Mouse (Mus musculus) limb, embryonic 11.5 days (tissue): Measurements from ENCODE around the gene Sass6. TPM values are rescaled to one million over a fixed set of nuclear protein-coding genes. Genes with fewer than 3 reads are reported as not detected.

Experiments used
- ATAC-seq: fragments of 200-750 bp; cut with Nextera tagmentation; 2 replicates; pipeline ENCODE4 v1.8.0; 2017; ENCODE audit warnings: low read depth; ENCODE audit not compliant: insufficient number of reproducible peaks, low FRiP score, low TSS enrichment
- DNase-seq: peaks from one replicate; pipeline ENCODE4 v3.0.0-alpha.2; 2015; ENCODE audit warnings: low spot score
- H3K27ac ChIP-seq: fragments of 300-500 bp; sonication (generic); replicated peaks from 2 replicates; pipeline ENCODE4 v1.5.1; 2014; ENCODE audit warnings: low read depth, mild to moderate bottlenecking, low read length
- H3K27me3 ChIP-seq: fragments of 300-500 bp; sonication (generic); 2 replicates; pipeline ENCODE4 v1.6.1; 2014; ENCODE audit warnings: mild to moderate bottlenecking, low read length, mixed read lengths; ENCODE audit not compliant: control insufficient read depth, insufficient read depth
- H3K36me3 ChIP-seq: fragments of 300-500 bp; sonication (generic); 2 replicates; pipeline ENCODE4 v1.6.1; 2014; ENCODE audit warnings: mild to moderate bottlenecking, low read length, moderate library complexity, mixed read lengths; ENCODE audit not compliant: control insufficient read depth, insufficient read depth
- H3K4me1 ChIP-seq: fragments of 300-500 bp; sonication (generic); 2 replicates; pipeline ENCODE4 v1.6.1; 2014; ENCODE audit warnings: low read length, mixed read lengths; ENCODE audit not compliant: control insufficient read depth, insufficient read depth
- H3K4me2 ChIP-seq: fragments of 300-500 bp; sonication (generic); 2 replicates; pipeline ENCODE4 v1.6.1; 2014; ENCODE audit warnings: low read depth, mild to moderate bottlenecking, moderate library complexity; ENCODE audit not compliant: severe bottlenecking
- H3K4me3 ChIP-seq: fragments of 300-500 bp; sonication (generic); 2 replicates; pipeline ENCODE4 v1.5.1; 2014; ENCODE audit warnings: low read depth, low read length
- H3K9ac ChIP-seq: fragments of 300-500 bp; sonication (generic); 2 replicates; pipeline ENCODE4 v1.6.1; 2014; ENCODE audit warnings: mild to moderate bottlenecking, low read length
- H3K9me3 ChIP-seq: fragments of 300-500 bp; sonication (generic); 2 replicates; pipeline ENCODE4 v1.6.1; 2016; ENCODE audit warnings: low read length; ENCODE audit not compliant: control insufficient read depth
- WGBS: fragments of 180-500 bp; shearing (Covaris S2); extraction: QIAGEN DNeasy Blood & Tissue Kit; methylation state at CpG from one replicate; pipeline ENCODE4 v1.1.7; 2014; 5-methylcytosine and 5-hydroxymethylcytosine counted together
- polyA plus RNA-seq: library from polyadenylated mRNA; unstranded; fragments of >200 nt; fragmentation: Nextera tagmentation; extraction: Ambion mirVana; gene quantifications from 2 replicates; pipeline ENCODE4 v1.2.1, GENCODE M21; 2014

Gene Sass6
- polyA plus RNA-seq, 1 experiment from 2014 or later = 34.3 TPM

GRCm38 (mm10) chr3:116635799-116636198 is 41.0 kb downstream of the Sass6 start:
- 84% methylated on average over 5 of the region's 5 CpGs for WGBS
- no peaks in the 10 kb centered on the region for H3K27me3 ChIP-seq

GRCm38 (mm10) chr3:116637693-116638476 is 43.1 kb downstream of the Sass6 start:
- Histone ChIP-seq H3K9me3 (no peaks in the 10 kb centered on the region), H3K4me1 (no peaks in the 10 kb centered on the region), H3K27me3 (no peaks in the 10 kb centered on the region), H3K4me3 (no peak overlapping the region), H3K9ac (no peak overlapping the region), H3K4me2 (no peak overlapping the region), H3K27ac (no peak overlapping the region), H3K36me3 (peaks cover 22% of the 10 kb centered on the region; the same call in 1 of the 2 replicates)
- DNase-seq (no peak), ATAC-seq (no peak)
- 87% methylated on average over 9 of the region's 9 CpGs for WGBS

More at GRCm38 (mm10) chr3:116635799-116636198, 41.0 kb downstream of the Sass6 start:
- Histone ChIP-seq H3K9me3 (no peaks in the 10 kb centered on the region), H3K36me3 (peaks cover 17% of the 10 kb centered on the region; the same call in 1 of the 2 replicates), H3K4me1 (no peaks in the 10 kb centered on the region), H3K9ac (no peak overlapping the region), H3K27ac (no peak overlapping the region), H3K4me3 (no peak overlapping the region), H3K4me2 (no peak overlapping the region)
- ATAC-seq = no peak
- DNase-seq = no peak

- Histone ChIP-seq H3K27me3 (no peaks in the 10 kb centered on the region), H3K9me3 (no peaks in the 10 kb centered on the region), H3K4me2 (no peak overlapping the region), H3K4me1 (no peaks in the 10 kb centered on the region), H3K9ac (no peak overlapping the region), H3K27ac (no peak overlapping the region), H3K36me3 (peaks cover 26% of the 10 kb centered on the region; the same call in 1 of the 2 replicates), H3K4me3 (no peak overlapping the region)
- no peak for DNase-seq
- ATAC-seq = no peak
- 90% methylated on average over 7 of the region's 7 CpGs for WGBS
Observed at GRCm38 (mm10) chr3:116638572-116638971, 43.8 kb downstream of the Sass6 start.

- Histone ChIP-seq H3K27me3 (no peaks in the 10 kb centered on the region), H3K9ac (no peak overlapping the region), H3K4me3 (no peak overlapping the region), H3K27ac (no peak overlapping the region), H3K4me2 (no peak overlapping the region), H3K9me3 (no peaks in the 10 kb centered on the region), H3K4me1 (no peaks in the 10 kb centered on the region), H3K36me3 (peaks cover 26% of the 10 kb centered on the region; the same call in 1 of the 2 replicates)
- WGBS = 88% methylated on average over 1 of the region's 1 CpGs
- ATAC-seq (no peak), DNase-seq (no peak)
Observed at GRCm38 (mm10) chr3:116640024-116640423, 45.2 kb downstream of the Sass6 start.

- Histone ChIP-seq H3K4me2 (no peak overlapping the region), H3K27ac (no peak overlapping the region), H3K9me3 (no peaks in the 10 kb centered on the region), H3K4me3 (no peak overlapping the region), H3K4me1 (no peaks in the 10 kb centered on the region), H3K36me3 (peaks cover 30% of the 10 kb centered on the region; the same call in 1 of the 2 replicates), H3K9ac (no peak overlapping the region), H3K27me3 (no peaks in the 10 kb centered on the region)
- DNase-seq = no peak
- WGBS = 89% methylated on average over 6 of the region's 6 CpGs
- ATAC-seq = no peak
Observed at GRCm38 (mm10) chr3:116641811-116642371, 47.1 kb downstream of the Sass6 start.

GRCm38 (mm10) chr3:116642373-116642772 is 47.6 kb downstream of the Sass6 start:
- H3K9me3 ChIP-seq = no peaks in the 10 kb centered on the region
- DNase-seq = no peak
- ATAC-seq = no peak
- WGBS = 88% methylated on average over 2 of the region's 2 CpGs
- no peak overlapping the region for H3K4me3 ChIP-seq
- H3K27me3 ChIP-seq = no peaks in the 10 kb centered on the region
- no peak overlapping the region for H3K4me2 ChIP-seq
- H3K9ac ChIP-seq = no peak overlapping the region
- peaks cover 27% of the 10 kb centered on the region for H3K36me3 ChIP-seq
- H3K4me1 ChIP-seq = no peaks in the 10 kb centered on the region
- H3K27ac ChIP-seq = no peak overlapping the region

GRCm38 (mm10) chr3:116646387-116646786 is 51.6 kb downstream of the Sass6 start:
- no peaks in the 10 kb centered on the region for H3K9me3 ChIP-seq
- no peak overlapping the region for H3K4me3 ChIP-seq
- H3K36me3 ChIP-seq = peaks cover 15% of the 10 kb centered on the region
- DNase-seq (no peak), ATAC-seq (no peak)
- H3K4me2 ChIP-seq = no peak overlapping the region
- H3K4me1 ChIP-seq = no peaks in the 10 kb centered on the region
- no peak overlapping the region for H3K9ac ChIP-seq
- 95% methylated on average over 1 of the region's 1 CpGs for WGBS
- H3K27me3 ChIP-seq = no peaks in the 10 kb centered on the region
- H3K27ac ChIP-seq = no peak overlapping the region

GRCm38 (mm10) chr3:116648805-116649204 is 54.0 kb downstream of the Sass6 start:
- no peak for DNase-seq
- Histone ChIP-seq H3K4me3 (no peak overlapping the region), H3K9ac (no peak overlapping the region), H3K36me3 (peaks cover 7% of the 10 kb centered on the region), H3K27ac (no peak overlapping the region), H3K4me1 (no peaks in the 10 kb centered on the region), H3K4me2 (no peak overlapping the region), H3K27me3 (no peaks in the 10 kb centered on the region), H3K9me3 (no peaks in the 10 kb centered on the region)
- ATAC-seq = no peak
- WGBS = 93% methylated on average over 7 of the region's 7 CpGs
